ENCODE assay signal across 12 mouse cellular contexts in genomic region chr19:46457798-46458197, GRCm38 (mm10). TPM values are rescaled to one million over a fixed set of nuclear protein-coding genes. Genes with fewer than 3 reads are reported as not detected.
DNase-seq lines count a peak whose midpoint lies in the region; ATAC-seq lines count a peak whose summit lies in the region.
"Had no signal": no experiment of that assay in that cellular context is flagged by ENCODE, and none has a peak within 500 bp of the region (broad histone marks: within the 10 kb centered on the region; RNA-seq: fewer than 3 reads in every experiment).

No protein-coding gene starts in this region.

- H3K9ac ChIP-seq in hindbrain, embryonic 13.5 days: peak overlapping the region; percentile 35; the same call in 1 of the 2 replicates
- H3K9ac ChIP-seq in hindbrain, embryonic 11.5 days (ENCODE audit: low read depth, low read length): no peak overlapping the region
- peak overlapping the region; percentile 32; the same call in 1 of the 2 replicates for H3K9ac ChIP-seq in heart, embryonic 12.5 days
- no peak overlapping the region for H3K9ac ChIP-seq in liver, embryonic 11.5 days (ENCODE audit: low read depth, low read length)
- H3K9ac ChIP-seq: hindbrain, embryonic 15.5 days; limb, embryonic 13.5 days had no signal

- peaks cover 31% of the 10 kb centered on the region for H3K4me1 ChIP-seq in hindbrain, embryonic 13.5 days (replicated peaks)
- H3K4me1 ChIP-seq in hindbrain, embryonic 11.5 days (replicated peaks; ENCODE audit: control insufficient read depth, insufficient read depth, low read length): 0 out of 2 replicates have a peak, but pooled peaks cover 2% of the 10 kb centered on the region
- peaks cover 79% of the 10 kb centered on the region for H3K4me1 ChIP-seq in heart, embryonic 12.5 days (replicated peaks)
- peaks cover 54% of the 10 kb centered on the region for H3K4me1 ChIP-seq in liver, embryonic 11.5 days (replicated peaks; ENCODE audit: control insufficient read depth, insufficient read depth, low read length)

- H3K27ac ChIP-seq in hindbrain, embryonic 13.5 days: 0 out of 2 replicates have a peak overlapping the region, but pooled peaks have one; percentile 35
- H3K27ac ChIP-seq in hindbrain, embryonic 11.5 days (ENCODE audit: low read depth, low read length): no peak overlapping the region
- peak overlapping the region; percentile 28; the same call in 1 of the 2 replicates for H3K27ac ChIP-seq in heart, embryonic 12.5 days (ENCODE audit: poor library complexity, severe bottlenecking)
- peak overlapping the region; percentile 27; the same call in 1 of the 2 replicates for H3K27ac ChIP-seq in liver, embryonic 11.5 days (ENCODE audit: low read depth, low read length)
- H3K27ac ChIP-seq: hindbrain, embryonic 15.5 days; limb, embryonic 13.5 days had no signal

- ATAC-seq in hindbrain, embryonic 13.5 days (ENCODE audit: low FRiP score): no peak
- no peak for ATAC-seq in hindbrain, embryonic 11.5 days (ENCODE audit: low FRiP score)
- no peak for ATAC-seq in heart, embryonic 12.5 days (ENCODE audit: insufficient number of reproducible peaks, low FRiP score)
- no peak for ATAC-seq in liver, embryonic 11.5 days (replicated peaks; ENCODE audit: low FRiP score)

- no peaks in the 10 kb centered on the region for H3K9me3 ChIP-seq in hindbrain, embryonic 13.5 days
- no peaks in the 10 kb centered on the region for H3K9me3 ChIP-seq in hindbrain, embryonic 11.5 days (ENCODE audit: control insufficient read depth, low read length)
- H3K9me3 ChIP-seq in heart, embryonic 12.5 days (replicated peaks): no peaks in the 10 kb centered on the region
- H3K9me3 ChIP-seq in liver, embryonic 11.5 days (ENCODE audit: control insufficient read depth, low read length): no peaks in the 10 kb centered on the region
- H3K9me3 ChIP-seq: hindbrain, embryonic 15.5 days; limb, embryonic 13.5 days had no signal

- H3K36me3 ChIP-seq in hindbrain, embryonic 13.5 days: peaks cover 74% of the 10 kb centered on the region
- 0 out of 2 replicates have a peak, but pooled peaks cover 2% of the 10 kb centered on the region for H3K36me3 ChIP-seq in hindbrain, embryonic 11.5 days (ENCODE audit: control insufficient read depth, insufficient read depth, low read length)
- peaks cover 27% of the 10 kb centered on the region; the same call in 1 of the 2 replicates for H3K36me3 ChIP-seq in heart, embryonic 12.5 days
- H3K36me3 ChIP-seq in liver, embryonic 11.5 days (ENCODE audit: control insufficient read depth, insufficient read depth, low read length): peaks cover 3% of the 10 kb centered on the region; the same call in 1 of the 2 replicates
- H3K36me3 ChIP-seq: hindbrain, embryonic 15.5 days had no signal

- DNase-seq in hindbrain, embryonic 11.5 days (ENCODE audit: low spot score): no peak
- peak; percentile 89 for DNase-seq in adipocyte (ENCODE audit: low spot score)
- DNase-seq in liver, embryonic 11.5 days (ENCODE audit: low spot score): no peak
- no peak for DNase-seq in cerebellum, adult 11-12 months
- no peak for DNase-seq in left cerebral cortex, postnatal 10 days (ENCODE audit: extremely low spot score in 1 of 2, low spot score in 2 of 2)
- no peak for DNase-seq in spleen, postnatal 4 days (ENCODE audit: low spot score in 2 of 2)
- DNase-seq: layer of hippocampus, adult 9-11 months; right cerebral cortex, postnatal 4 days had no signal

- 91% methylated on average over 5 of the region's 5 CpGs for WGBS in hindbrain, embryonic 13.5 days
- 87% methylated on average over 5 of the region's 5 CpGs for WGBS in hindbrain, embryonic 11.5 days
- 66% methylated on average over 5 of the region's 5 CpGs for WGBS in heart, embryonic 12.5 days
- whole genome bisulfite sequencing in liver, embryonic 11.5 days: 81% methylated on average over 5 of the region's 5 CpGs

- no peak overlapping the region for H3K4me3 ChIP-seq in hindbrain, embryonic 13.5 days
- H3K4me3 ChIP-seq in hindbrain, embryonic 11.5 days (ENCODE audit: low read depth, low read length): no peak overlapping the region
- H3K4me3 ChIP-seq in heart, embryonic 12.5 days: no peak overlapping the region
- H3K4me3 ChIP-seq in liver, embryonic 11.5 days (ENCODE audit: low read depth, low read length): no peak overlapping the region
- H3K4me3 ChIP-seq: hindbrain, embryonic 15.5 days; limb, embryonic 13.5 days had no signal

- no peaks in the 10 kb centered on the region for H3K27me3 ChIP-seq in hindbrain, embryonic 13.5 days
- H3K27me3 ChIP-seq in hindbrain, embryonic 11.5 days (ENCODE audit: control insufficient read depth, insufficient read depth, low read length): no peaks in the 10 kb centered on the region
- no peaks in the 10 kb centered on the region for H3K27me3 ChIP-seq in heart, embryonic 12.5 days (replicated peaks)
- no peaks in the 10 kb centered on the region for H3K27me3 ChIP-seq in liver, embryonic 11.5 days (replicated peaks; ENCODE audit: control insufficient read depth, insufficient read depth, low read length)
- H3K27me3 ChIP-seq: hindbrain, embryonic 15.5 days; limb, embryonic 13.5 days had no signal

- intact Hi-C loops in left cerebral cortex, postnatal 10 days (cut with DNase I): no loop called here

- no peak overlapping the region for H3K4me2 ChIP-seq in hindbrain, embryonic 13.5 days
- H3K4me2 ChIP-seq in hindbrain, embryonic 11.5 days (replicated peaks; ENCODE audit: low read depth, low read length): no peak overlapping the region
- no peak overlapping the region for H3K4me2 ChIP-seq in heart, embryonic 12.5 days
- H3K4me2 ChIP-seq in liver, embryonic 11.5 days: no peak overlapping the region
- H3K4me2 ChIP-seq: hindbrain, embryonic 15.5 days; limb, embryonic 13.5 days had no signal

RNA-seq across cellular contexts. Expression of gene Trim8, which starts 43.7 kb away (rescaled TPM):
- 29.7 and 31.6 TPM in 2 replicates for polyA plus RNA-seq in hindbrain, embryonic 13.5 days (2015; fragmentation: Nextera tagmentation; extraction: Ambion mirVana)
- polyA plus RNA-seq in hindbrain, embryonic 11.5 days (2014; fragmentation: Nextera tagmentation; extraction: Ambion mirVana): 28.4 and 30.6 TPM in 2 replicates
- 24.1 and 24.2 TPM in 2 replicates for polyA plus RNA-seq in heart, embryonic 12.5 days (2016; fragmentation: Nextera tagmentation; extraction: Ambion mirVana)
- 22.9 and 24.1 TPM in 2 replicates for polyA plus RNA-seq in liver, embryonic 11.5 days (2014; fragmentation: Nextera tagmentation; extraction: Ambion mirVana)
- 100 to 1,000 TPM; 101 to 108 TPM for total RNA-seq in left cerebral cortex, postnatal 10 days (2021)

Comparison
In these comparisons a context has a peak if more than half of its experiments do, and no peak if none do; other contexts are left out.
1. H3K9ac ChIP-seq: peak in hindbrain, embryonic 13.5 days (single experiment) and heart, embryonic 12.5 days (single experiment); none in hindbrain, embryonic 11.5 days (single experiment) and liver, embryonic 11.5 days (single experiment).